Mouse (Mus musculus) gonadal fat pad, adult 2 months (tissue): ENCODE data around the gene Gsap. TPM values are rescaled to one million over a fixed set of nuclear protein-coding genes. Genes with fewer than 3 reads are reported as not detected.
"Not testable (repeated sequence)": the region's sequence is repeated elsewhere in the genome, so short reads cannot be mapped to it uniquely, and the experiment has no call there.

Experiments
- DNase-seq: peaks from one replicate; pipeline ENCODE4 v3.0.0-alpha.2; 2012; ENCODE audit warnings: low read depth
- polyA plus RNA-seq: library from polyadenylated mRNA; depleted of rRNA; stranded (reverse); fragments of >200 nt; gene quantifications from 2 replicates; pipeline ENCODE4 v1.2.3, GENCODE M21; 2012; rRNA removed

Gene Gsap
- 1.9 and 2.7 TPM in 2 replicates for polyA plus RNA-seq

GRCm38 (mm10) chr5:21185764-21186685, at the start of gene Gsap:
TSS of gene Gsap (plus strand) at chr5:21186255.
- no peak for DNase-seq

- DNase-seq: no peak
Observed at GRCm38 (mm10) chr5:21136575-21136974, 49.5 kb upstream of the Gsap start.

DNA sequence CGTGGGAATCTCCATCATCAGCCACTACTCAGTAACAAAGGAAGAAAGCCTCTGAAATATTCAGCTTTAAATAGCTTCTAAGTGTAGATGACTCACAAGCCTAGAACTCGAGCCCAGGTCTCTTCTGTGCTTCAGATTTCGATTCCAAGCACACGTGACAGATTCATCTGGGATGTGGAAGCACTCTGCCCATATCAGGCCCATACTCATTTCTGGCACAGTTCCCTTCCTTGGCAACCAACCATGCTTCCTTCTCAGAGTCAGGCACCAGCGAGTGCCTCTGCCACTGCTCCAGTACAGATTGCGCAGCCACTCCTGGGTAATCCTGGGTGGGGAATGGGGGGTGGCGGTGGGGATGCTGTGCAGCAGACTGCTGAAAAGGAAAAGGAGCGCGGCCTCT, 46.5 kb upstream of the Gsap start:
- no peak for DNase-seq

DNA sequence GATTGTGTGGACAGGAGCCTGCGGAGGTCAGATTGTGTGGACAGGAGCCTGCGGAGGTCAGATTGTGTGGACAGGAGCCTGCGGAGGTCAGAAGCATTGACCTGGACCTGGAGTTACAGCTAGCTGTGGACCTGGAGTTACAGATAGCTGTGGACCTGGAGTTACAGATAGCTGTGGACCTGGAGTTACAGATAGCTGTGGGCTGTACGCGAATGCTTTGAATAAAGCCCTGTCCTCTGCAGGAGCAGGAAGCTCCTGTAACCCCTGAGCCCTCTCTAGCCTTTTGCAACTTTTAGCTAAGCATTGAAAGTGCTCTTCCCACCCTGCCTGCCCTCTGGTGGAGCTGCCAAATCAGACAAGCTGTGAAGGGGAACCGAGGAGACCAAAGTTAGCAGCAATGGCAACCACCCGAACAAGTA, 44.9 kb upstream of the Gsap start:
- not testable (repeated sequence) for DNase-seq

- DNase-seq: no peak
Observed at GRCm38 (mm10) chr5:21141626-21142025, 44.4 kb upstream of the Gsap start.

GRCm38 (mm10) chr5:21143032-21143431, 43.0 kb upstream of the Gsap start:
- DNase-seq: no peak

DNA sequence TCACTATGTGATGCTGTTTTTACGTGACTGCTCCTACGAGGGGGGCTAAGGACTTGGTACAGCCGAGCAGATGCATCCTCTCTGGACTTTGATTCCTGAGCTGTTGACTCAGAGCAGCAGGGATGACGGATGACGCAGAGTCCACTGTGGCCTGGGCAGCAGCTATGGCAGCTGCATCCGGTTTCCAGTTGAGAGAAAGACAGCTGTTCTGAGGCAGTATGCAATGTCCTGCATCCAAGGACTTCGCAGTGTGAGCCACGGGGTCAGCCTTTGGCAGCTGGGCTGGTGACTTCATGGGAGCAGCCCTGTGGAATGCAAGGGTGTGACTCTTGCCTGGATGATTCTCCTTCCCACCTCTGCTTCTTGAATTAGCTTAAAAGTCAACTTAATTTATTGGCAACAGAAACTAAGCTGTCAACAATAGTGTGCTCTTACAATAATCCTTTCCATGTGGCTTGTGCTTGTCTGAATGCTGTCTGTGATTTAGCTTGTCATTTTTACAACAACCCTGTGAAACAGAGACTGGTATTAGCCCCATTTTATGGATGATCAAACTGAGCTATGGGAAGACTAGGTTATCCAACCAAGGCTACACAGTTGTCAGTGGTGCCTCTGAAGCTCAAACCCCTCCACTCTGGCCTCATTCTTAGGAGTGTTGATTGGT, 41.4 kb upstream of the Gsap start:
- no peak for DNase-seq

DNA sequence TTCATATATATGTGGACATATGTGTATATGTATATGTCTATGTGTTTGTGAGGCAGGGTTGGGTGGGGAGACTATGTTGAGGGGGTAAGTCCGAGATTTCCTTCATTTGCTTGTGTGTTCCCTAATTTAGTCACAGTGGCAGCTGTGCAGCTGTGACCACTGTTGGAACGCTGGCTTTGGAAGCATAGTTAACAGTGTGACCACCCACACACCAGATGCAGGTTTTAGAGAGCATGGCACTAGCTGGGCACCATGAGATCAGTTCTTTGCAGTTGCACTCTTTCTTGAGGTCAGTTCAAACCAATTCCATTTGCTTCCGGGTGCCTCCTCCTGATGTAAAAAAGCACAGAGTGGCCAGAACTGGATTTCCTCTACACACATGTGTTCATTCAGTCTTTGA, 37.7 kb upstream of the Gsap start:
- DNase-seq: no peak

DNA sequence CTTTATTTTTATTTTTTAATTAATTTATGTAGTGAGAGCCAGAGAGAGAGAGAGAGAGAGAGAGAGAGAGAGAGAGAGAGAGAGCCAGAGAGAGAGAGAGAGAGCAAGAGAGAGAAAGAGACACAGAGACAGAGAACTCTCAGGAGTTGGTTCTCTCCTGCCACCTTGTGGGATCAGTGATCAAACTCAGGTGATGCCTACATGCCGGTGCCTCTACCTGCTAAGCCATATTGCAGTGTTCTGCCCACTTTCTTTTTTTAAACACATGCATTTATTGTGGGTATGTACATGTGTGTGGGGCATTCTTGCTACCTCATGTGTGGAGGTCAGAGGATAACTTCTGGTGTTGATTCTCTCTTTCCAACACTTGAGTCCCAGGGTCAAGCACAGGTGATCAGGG, 32.4 kb upstream of the Gsap start:
- DNase-seq: no peak

- no peak for DNase-seq
Observed at GRCm38 (mm10) chr5:21156770-21157169, 29.3 kb upstream of the Gsap start.

DNA sequence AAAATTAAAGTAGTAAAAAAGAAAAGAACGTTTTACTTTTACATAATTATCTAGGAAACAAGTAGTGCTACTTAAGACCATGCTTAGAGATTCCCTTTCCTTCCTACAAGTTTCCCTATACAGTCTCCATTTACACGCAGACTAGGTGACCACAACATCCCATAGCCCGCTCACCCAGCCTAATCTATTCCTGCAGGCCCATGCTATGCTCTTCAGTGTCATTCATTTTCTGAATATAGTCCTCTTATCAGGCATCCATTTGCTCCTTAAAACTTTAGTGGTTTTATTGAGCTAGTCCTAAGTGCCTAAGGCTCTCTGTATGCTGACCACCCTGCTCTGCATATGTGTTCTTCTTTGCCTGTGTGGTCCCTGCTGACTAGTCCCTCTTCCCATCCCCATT, 26.5 kb upstream of the Gsap start:
- no peak for DNase-seq

DNA sequence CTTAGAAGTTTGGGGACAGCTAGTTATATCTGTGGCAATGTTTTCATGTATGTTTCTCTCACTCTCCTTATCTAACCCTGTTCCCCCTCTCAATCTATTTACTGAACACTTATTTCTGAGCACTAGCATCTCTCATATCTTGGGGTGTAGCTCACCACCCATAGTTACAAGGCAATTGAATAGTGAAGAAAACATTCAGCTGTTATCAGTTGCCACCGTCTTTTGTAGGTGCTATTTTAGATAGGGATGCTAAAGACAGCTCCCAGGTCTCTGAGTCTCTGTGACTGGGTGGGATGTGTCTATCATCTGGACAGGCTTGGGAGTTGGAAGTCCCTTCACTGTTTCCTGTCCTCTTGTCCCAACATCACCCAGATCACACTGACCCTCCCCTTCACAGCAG, 25.3 kb upstream of the Gsap start:
- DNase-seq: no peak

- DNase-seq: no peak
Observed at GRCm38 (mm10) chr5:21163421-21163820, 22.6 kb upstream of the Gsap start.

GRCm38 (mm10) chr5:21168689-21169345, 17.2 kb upstream of the Gsap start:
- no peak for DNase-seq

DNA sequence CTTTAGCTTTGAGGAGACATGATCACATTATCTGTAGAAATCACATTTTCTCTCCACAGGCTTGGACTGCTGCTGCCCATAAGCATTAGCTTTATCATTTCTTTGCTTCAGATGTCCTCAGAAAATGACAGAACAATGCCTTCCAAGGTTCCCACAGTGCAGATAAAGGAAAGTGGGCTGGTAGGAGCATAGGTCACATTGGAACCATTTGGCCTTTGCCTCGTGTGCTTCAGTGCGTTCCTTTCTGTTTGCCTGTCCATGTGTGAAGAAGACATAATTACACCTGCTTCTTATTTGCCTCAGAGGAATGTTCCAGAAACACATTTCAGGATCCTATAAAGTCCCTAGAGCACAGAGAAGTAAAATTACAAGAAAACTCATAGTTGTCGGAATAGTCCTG, 16.7 kb upstream of the Gsap start:
- no peak for DNase-seq

DNA sequence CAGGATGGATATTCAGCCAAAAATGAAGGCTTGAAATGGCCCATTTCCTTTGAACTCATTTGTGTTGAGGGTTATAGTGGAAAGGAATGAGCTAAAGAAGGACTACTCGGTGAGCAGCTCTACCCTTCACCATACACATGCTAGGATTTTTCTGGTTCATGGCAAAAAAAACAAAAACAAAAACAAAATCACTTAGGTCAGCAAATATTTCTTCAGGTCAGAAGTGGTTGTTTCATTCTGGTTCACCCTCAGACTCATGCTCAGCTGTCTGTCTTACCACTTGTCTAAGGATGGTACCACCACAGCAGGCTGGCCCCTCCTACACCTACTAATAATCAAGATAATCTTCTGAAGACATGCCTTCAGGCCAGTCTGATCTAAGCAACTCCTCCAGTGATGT, 16.2 kb upstream of the Gsap start:
- DNase-seq: no peak

DNA sequence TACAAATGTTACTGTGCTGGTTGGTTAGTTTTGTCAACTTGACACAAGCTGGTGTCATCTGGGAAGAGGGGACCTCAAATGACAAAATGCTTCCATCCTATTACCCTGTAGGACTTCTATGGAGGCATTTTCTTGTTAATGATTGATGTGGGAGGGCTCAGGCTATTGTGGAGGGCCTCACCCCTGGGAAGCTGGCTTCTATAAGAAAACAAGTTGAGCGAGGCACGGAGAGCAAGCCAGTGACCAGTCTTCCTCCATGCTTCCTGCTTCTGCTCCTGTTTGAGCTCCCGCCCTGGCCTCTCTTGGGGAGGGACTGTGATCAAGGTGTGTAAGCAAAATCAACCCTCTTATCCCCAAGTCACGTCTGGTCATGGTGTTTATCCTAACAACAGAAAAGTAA, 15.6 kb upstream of the Gsap start:
- DNase-seq: no peak

GRCm38 (mm10) chr5:21170898-21171297, 15.2 kb upstream of the Gsap start:
- DNase-seq: no peak

DNA sequence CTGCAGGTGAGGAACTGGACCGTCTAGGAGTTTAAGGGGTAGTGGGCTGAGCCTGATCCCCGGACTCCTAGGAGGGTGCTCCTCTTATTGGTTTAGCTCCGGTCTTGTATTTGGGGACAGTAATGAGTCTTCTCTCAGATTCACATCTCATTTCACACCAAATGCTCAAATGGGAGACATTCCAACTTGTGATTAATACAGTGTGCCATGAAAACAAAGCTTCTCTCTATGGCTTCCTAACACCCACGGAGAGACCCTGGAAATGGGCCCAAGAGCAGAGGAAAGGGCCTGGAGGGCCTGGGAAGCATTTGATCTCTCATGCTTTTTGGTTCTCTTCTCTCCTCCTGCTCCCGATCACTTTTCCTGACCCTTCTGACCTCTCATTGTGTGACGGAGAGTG, 14.7 kb upstream of the Gsap start:
- no peak for DNase-seq

DNA sequence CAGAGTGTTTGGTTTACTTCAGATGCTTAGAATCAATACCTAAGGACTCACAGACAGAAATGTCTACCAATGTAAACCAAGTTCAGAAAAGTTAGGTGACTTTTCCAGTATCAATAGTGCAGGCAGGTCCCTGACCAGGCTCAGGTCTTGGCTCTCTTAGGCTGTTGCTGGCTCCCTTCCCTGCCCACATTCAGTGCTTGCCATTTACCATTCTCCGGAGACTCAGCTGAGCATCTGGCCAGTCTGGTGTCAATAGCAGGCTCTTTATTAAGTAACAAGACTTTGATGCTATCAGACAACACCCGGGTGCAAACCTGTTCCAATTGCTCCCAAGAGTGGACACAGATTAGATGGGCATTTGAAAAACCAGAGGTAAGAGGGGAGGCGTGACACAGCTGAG, 13.7 kb upstream of the Gsap start:
- no peak for DNase-seq

DNA sequence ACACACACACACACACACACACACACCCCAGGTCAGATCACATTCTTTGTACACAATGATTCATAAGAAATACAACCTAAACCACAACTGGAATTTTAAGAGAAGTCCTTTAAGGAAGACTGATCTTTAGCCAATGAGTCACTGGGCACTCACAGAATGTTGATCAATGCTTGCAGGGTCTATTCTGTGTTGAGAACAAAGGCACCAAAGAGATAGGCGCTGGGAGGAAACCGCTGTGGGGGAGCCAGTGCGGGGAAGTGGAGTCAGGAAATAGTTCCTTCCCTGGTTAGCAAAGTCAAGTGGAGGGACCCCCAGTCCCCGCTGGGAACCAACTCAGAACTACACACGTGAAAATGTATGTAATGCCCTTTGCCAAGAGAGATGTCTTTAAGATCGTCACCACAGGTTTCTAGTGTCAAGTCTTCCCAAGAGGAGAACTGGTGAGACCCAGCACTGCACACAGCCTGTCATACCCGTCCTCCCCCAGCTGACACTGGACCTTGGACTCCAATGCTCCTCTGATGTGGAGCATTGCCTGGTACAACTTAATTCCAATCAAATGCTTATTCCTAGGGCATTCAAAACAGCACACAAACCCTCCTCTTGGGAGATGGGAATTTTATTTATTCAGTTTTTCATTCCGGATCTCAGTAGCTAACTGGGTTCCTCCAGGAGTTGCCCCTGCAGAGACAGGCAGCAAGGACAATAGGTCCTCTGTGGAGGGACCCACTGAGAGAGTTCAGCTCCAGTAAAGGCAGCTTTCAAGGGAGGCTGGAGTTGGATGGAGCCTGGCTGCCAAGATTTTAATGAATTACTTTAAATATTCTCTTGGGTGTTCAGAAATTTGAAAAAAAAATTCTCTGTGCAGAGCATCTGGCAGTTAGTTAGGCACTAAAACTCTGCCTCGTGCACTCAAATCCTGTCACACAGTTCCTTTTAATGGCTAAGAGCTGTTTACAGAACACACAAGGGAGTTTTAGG, 10.6 kb upstream of the Gsap start:
- DNase-seq: no peak
